Mouse (Mus musculus): Measurements from ENCODE around the gene Scamp3.

DNA sequence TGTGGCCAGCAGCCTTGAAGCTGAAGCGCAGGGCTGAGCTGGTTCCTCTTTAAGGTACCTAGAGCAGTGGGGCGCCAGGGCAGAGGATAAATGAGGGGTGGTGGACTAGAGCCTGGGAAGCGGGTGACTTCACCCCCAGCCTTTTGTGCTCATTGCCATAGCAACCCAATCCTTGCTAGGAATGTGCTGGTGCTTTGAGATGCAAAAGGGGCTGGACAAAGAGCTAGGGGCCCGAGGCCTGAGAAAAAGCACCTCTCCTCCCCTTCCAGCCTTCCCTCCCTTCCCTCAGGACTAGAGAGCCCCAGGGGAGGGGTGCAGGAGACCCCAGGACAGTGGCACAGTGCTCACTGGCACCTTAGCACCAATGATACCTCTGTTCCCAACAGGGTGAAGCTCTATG lies 48.6 kb downstream of the Scamp3 start:
- TF ChIP-seq GATA1 (IDR thresholded peaks at IDR 0.05; ENCODE audit: borderline replicate concordance, low read length) = no peak
- no peak for TF ChIP-seq FLI1 (IDR thresholded peaks at IDR 0.05; ENCODE audit: low read length)
